Comparison of ENCODE assay signal across 9 mouse cellular contexts in the genomic region with DNA sequence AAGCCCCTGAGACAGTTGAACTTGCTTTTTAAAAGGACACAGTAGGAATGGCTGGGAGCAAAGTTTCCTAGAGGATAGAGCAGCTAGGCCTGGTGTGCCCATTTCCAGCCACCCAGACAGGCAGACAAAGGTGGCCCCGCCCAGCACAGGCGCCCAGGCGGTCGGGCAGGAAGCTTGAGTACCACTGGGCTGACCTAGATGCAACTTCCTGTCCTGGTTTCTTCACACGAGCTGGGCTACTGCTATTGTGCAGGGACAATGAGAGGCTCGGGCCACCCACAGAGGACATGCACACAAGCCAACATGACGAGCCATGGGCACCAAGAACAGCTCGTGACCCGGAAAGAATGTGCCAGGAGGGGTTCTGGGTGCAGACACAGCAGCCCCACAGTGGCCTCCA.
A peak's percentile ranks its signal among the peaks of the same experiment; 100 is the strongest.
DNase-seq lines count a peak whose midpoint lies in the region; ATAC-seq and TF ChIP-seq lines count a peak whose summit lies in the region.
"Had no signal": no experiment of that assay in that cellular context is flagged by ENCODE, and none has a peak within 500 bp of the region (broad histone marks: within the 10 kb centered on the region; RNA-seq: fewer than 3 reads in every experiment).

No protein-coding gene starts in this region.

- H3K9me3 ChIP-seq in forebrain, embryonic 11.5 days (ENCODE audit: control insufficient read depth, low read length): no peaks in the 10 kb centered on the region
- no peaks in the 10 kb centered on the region for H3K9me3 ChIP-seq in forebrain, embryonic 13.5 days (replicated peaks)
- no peaks in the 10 kb centered on the region for H3K9me3 ChIP-seq in heart, embryonic 16.5 days (replicated peaks; ENCODE audit: control insufficient read depth, low read length)
- H3K9me3 ChIP-seq in kidney, postnatal 0 days (replicated peaks; ENCODE audit: low read length): no peaks in the 10 kb centered on the region
- H3K9me3 ChIP-seq in intestine, embryonic 16.5 days (ENCODE audit: control insufficient read depth, low read length): no peaks in the 10 kb centered on the region

- no peak overlapping the region for H3K9ac ChIP-seq in forebrain, embryonic 11.5 days (ENCODE audit: low read length)
- no peak overlapping the region for H3K9ac ChIP-seq in forebrain, embryonic 13.5 days
- no peak overlapping the region for H3K9ac ChIP-seq in heart, embryonic 16.5 days (ENCODE audit: low read length)
- H3K9ac ChIP-seq in kidney, postnatal 0 days (ENCODE audit: low read depth, low read length): no peak overlapping the region
- H3K9ac ChIP-seq in intestine, embryonic 16.5 days (ENCODE audit: low read depth, low read length): no peak overlapping the region

- no peak for ATAC-seq in forebrain, embryonic 11.5 days (replicated peaks; ENCODE audit: low FRiP score)
- ATAC-seq in forebrain, embryonic 13.5 days: no peak
- ATAC-seq in activated CD4-positive, CD25-positive, alpha-beta regulatory T cell, adult 4 months: peak; percentile 65
- no peak for ATAC-seq in heart, embryonic 16.5 days (replicated peaks; ENCODE audit: extremely low read depth, insufficient read depth, low FRiP score)
- no peak for ATAC-seq in kidney, postnatal 0 days (replicated peaks; ENCODE audit: low FRiP score, low read depth)
- peak; percentile 78 for ATAC-seq in megakaryocyte progenitor cell, adult 5-6 weeks (replicated peaks; ENCODE audit: poor library complexity)
- no peak for ATAC-seq in intestine, embryonic 16.5 days

- TF ChIP-seq CTCF in kidney, postnatal 0 days (IDR thresholded peaks at IDR 0.05; ENCODE audit: low read depth): no peak

- peak overlapping the region; percentile 31; the same call in 1 of the 2 replicates for H3K27ac ChIP-seq in forebrain, embryonic 11.5 days (ENCODE audit: low read depth, low read length)
- H3K27ac ChIP-seq in forebrain, embryonic 13.5 days: no peak overlapping the region
- peak overlapping the region; percentile 62 for H3K27ac ChIP-seq in heart, embryonic 16.5 days (ENCODE audit: low read length)
- H3K27ac ChIP-seq in kidney, postnatal 0 days: 0 out of 2 replicates have a peak overlapping the region, but pooled peaks have one; percentile 36
- no peak overlapping the region for H3K27ac ChIP-seq in intestine, embryonic 16.5 days (ENCODE audit: low read length)

- no peaks in the 10 kb centered on the region for H3K27me3 ChIP-seq in forebrain, embryonic 11.5 days (ENCODE audit: control insufficient read depth, insufficient read depth, low read length)
- H3K27me3 ChIP-seq in forebrain, embryonic 13.5 days: no peaks in the 10 kb centered on the region
- H3K27me3 ChIP-seq in heart, embryonic 16.5 days (ENCODE audit: control insufficient read depth, insufficient read depth, low read length): no peaks in the 10 kb centered on the region
- H3K27me3 ChIP-seq in kidney, postnatal 0 days (ENCODE audit: insufficient read depth, low read length): no peaks in the 10 kb centered on the region
- no peaks in the 10 kb centered on the region for H3K27me3 ChIP-seq in intestine, embryonic 16.5 days (replicated peaks; ENCODE audit: control insufficient read depth, insufficient read depth, low read length)
- H3K27me3 ChIP-seq: CH12.LX had no signal

- H3K4me2 ChIP-seq in forebrain, embryonic 11.5 days (ENCODE audit: low read depth, low read length, severe bottlenecking): no peak overlapping the region
- H3K4me2 ChIP-seq in forebrain, embryonic 13.5 days: no peak overlapping the region
- no peak overlapping the region for H3K4me2 ChIP-seq in heart, embryonic 16.5 days (ENCODE audit: low read depth, low read length)
- no peak overlapping the region for H3K4me2 ChIP-seq in kidney, postnatal 0 days (ENCODE audit: low read length)
- H3K4me2 ChIP-seq in intestine, embryonic 16.5 days (ENCODE audit: low read depth, low read length): no peak overlapping the region

- no peak for DNase-seq in forebrain, embryonic 11.5 days (ENCODE audit: low spot score)
- no peak for DNase-seq in kidney, postnatal 0 days (ENCODE audit: low spot score)
- no peak for DNase-seq in frontal cortex, postnatal 14 days (ENCODE audit: low spot score in 2 of 2)

- H3K4me3 ChIP-seq in forebrain, embryonic 11.5 days (ENCODE audit: low read depth, low read length): no peak overlapping the region
- H3K4me3 ChIP-seq in forebrain, embryonic 13.5 days: no peak overlapping the region
- no peak overlapping the region for H3K4me3 ChIP-seq in heart, embryonic 16.5 days (ENCODE audit: low read length)
- no peak overlapping the region for H3K4me3 ChIP-seq in kidney, postnatal 0 days (replicated peaks; ENCODE audit: low read depth, low read length)
- H3K4me3 ChIP-seq in intestine, embryonic 16.5 days (ENCODE audit: low read length): no peak overlapping the region

- WGBS in forebrain, embryonic 11.5 days: 52% methylated on average over 9 of the region's 9 CpGs
- 33% methylated on average over 9 of the region's 9 CpGs for WGBS in forebrain, embryonic 13.5 days
- WGBS in heart, embryonic 16.5 days: 62% methylated on average over 9 of the region's 9 CpGs
- WGBS in kidney, postnatal 0 days: 65% methylated on average over 9 of the region's 9 CpGs
- 54% methylated on average over 9 of the region's 9 CpGs for WGBS in intestine, embryonic 16.5 days

- H3K4me1 ChIP-seq in forebrain, embryonic 11.5 days (replicated peaks; ENCODE audit: control insufficient read depth, insufficient read depth, low read length): no peaks in the 10 kb centered on the region; the same call in 1 of the 2 replicates
- H3K4me1 ChIP-seq in forebrain, embryonic 13.5 days: peaks cover 50% of the 10 kb centered on the region
- H3K4me1 ChIP-seq in heart, embryonic 16.5 days (ENCODE audit: control insufficient read depth, insufficient read depth, low read length): peaks cover 4% of the 10 kb centered on the region; the same call in 1 of the 2 replicates
- H3K4me1 ChIP-seq in kidney, postnatal 0 days (replicated peaks; ENCODE audit: insufficient read depth, low read length): no peaks in the 10 kb centered on the region
- H3K4me1 ChIP-seq in intestine, embryonic 16.5 days (ENCODE audit: control insufficient read depth, insufficient read depth, low read length): peaks cover 4% of the 10 kb centered on the region; the same call in 1 of the 2 replicates

- H3K36me3 ChIP-seq in forebrain, embryonic 11.5 days (ENCODE audit: control insufficient read depth, insufficient read depth, low read length): no peaks in the 10 kb centered on the region
- H3K36me3 ChIP-seq in forebrain, embryonic 13.5 days (ENCODE audit: poor library complexity, severe bottlenecking): peaks cover 6% of the 10 kb centered on the region; the same call in 1 of the 2 replicates
- H3K36me3 ChIP-seq in heart, embryonic 16.5 days (ENCODE audit: control insufficient read depth, insufficient read depth): no peaks in the 10 kb centered on the region
- no peaks in the 10 kb centered on the region for H3K36me3 ChIP-seq in kidney, postnatal 0 days (ENCODE audit: insufficient read depth, low read length)
- no peaks in the 10 kb centered on the region for H3K36me3 ChIP-seq in intestine, embryonic 16.5 days (ENCODE audit: control insufficient read depth, insufficient read depth, low read length)

Comparison
In these comparisons a context has a peak if more than half of its experiments do, and no peak if none do; other contexts are left out.
1. H3K27ac ChIP-seq: peak in forebrain, embryonic 11.5 days (single experiment), heart, embryonic 16.5 days (single experiment) and kidney, postnatal 0 days (single experiment); none in forebrain, embryonic 13.5 days (single experiment) and intestine, embryonic 16.5 days (single experiment).
2. ATAC-seq: peak in activated CD4-positive, CD25-positive, alpha-beta regulatory T cell, adult 4 months (single experiment) and megakaryocyte progenitor cell, adult 5-6 weeks (single experiment); none in forebrain, embryonic 11.5 days (single experiment), forebrain, embryonic 13.5 days (single experiment), heart, embryonic 16.5 days (single experiment), kidney, postnatal 0 days (single experiment) and intestine, embryonic 16.5 days (single experiment).